Comparison of ENCODE assay signal across 8 mouse cellular contexts in genomic region chr6:49368212-49368611, GRCm38 (mm10). TPM values are rescaled to one million over a fixed set of nuclear protein-coding genes. Genes with fewer than 3 reads are reported as not detected.
DNase-seq lines count a peak whose midpoint lies in the region; ATAC-seq lines count a peak whose summit lies in the region.

No protein-coding gene starts in this region.

- no peaks in the 10 kb centered on the region for H3K36me3 ChIP-seq in heart, embryonic 12.5 days
- H3K36me3 ChIP-seq in hindbrain, embryonic 15.5 days: no peaks in the 10 kb centered on the region
- H3K36me3 ChIP-seq in midbrain, embryonic 16.5 days (ENCODE audit: control insufficient read depth, insufficient read depth, low read length): no peaks in the 10 kb centered on the region

- 46% methylated on average over 3 of the region's 3 CpGs for WGBS in heart, embryonic 12.5 days
- 31% methylated on average over 3 of the region's 3 CpGs for WGBS in hindbrain, embryonic 15.5 days
- WGBS in midbrain, embryonic 16.5 days: 32% methylated on average over 3 of the region's 3 CpGs

- peak overlapping the region; percentile 60 for H3K9ac ChIP-seq in heart, embryonic 12.5 days
- peak overlapping the region; percentile 67 for H3K9ac ChIP-seq in hindbrain, embryonic 15.5 days
- H3K9ac ChIP-seq in midbrain, embryonic 16.5 days (ENCODE audit: low read depth, low read length): peak overlapping the region; percentile 75

- H3K4me1 ChIP-seq in heart, embryonic 12.5 days (replicated peaks): peaks cover 10% of the 10 kb centered on the region
- peaks cover 5% of the 10 kb centered on the region for H3K4me1 ChIP-seq in brown adipose tissue, adult 24 weeks (ENCODE audit: control insufficient read depth, insufficient read depth, insufficient read length, low read length)
- peaks cover 16% of the 10 kb centered on the region for H3K4me1 ChIP-seq in hindbrain, embryonic 15.5 days (replicated peaks)
- H3K4me1 ChIP-seq in midbrain, embryonic 16.5 days (ENCODE audit: control insufficient read depth, insufficient read depth, low read length): peaks cover 12% of the 10 kb centered on the region

- DNase-seq in heart, adult 9 months (ENCODE audit: low spot score in 2 of 2): no peak
- DNase-seq in spleen, postnatal 14 days (ENCODE audit: low spot score in 2 of 2): no peak
- DNase-seq in left cerebral cortex, postnatal 36 days (ENCODE audit: low spot score in 2 of 2): no peak

- no peak for ATAC-seq in heart, embryonic 12.5 days (ENCODE audit: insufficient number of reproducible peaks, low FRiP score)
- no peak for ATAC-seq in hindbrain, embryonic 15.5 days (ENCODE audit: low FRiP score, low read depth)
- ATAC-seq in midbrain, embryonic 16.5 days: no peak
- no peak for ATAC-seq in erythroid progenitor cell, adult 5-6 weeks (replicated peaks; ENCODE audit: low FRiP score, poor library complexity, severe bottlenecking)

- intact Hi-C loops in left cerebral cortex, postnatal 36 days (cut with DNase I): no loop called here

- H3K27me3 ChIP-seq in heart, embryonic 12.5 days (replicated peaks): no peaks in the 10 kb centered on the region
- no peaks in the 10 kb centered on the region for H3K27me3 ChIP-seq in hindbrain, embryonic 15.5 days
- no peaks in the 10 kb centered on the region for H3K27me3 ChIP-seq in midbrain, embryonic 16.5 days (ENCODE audit: control insufficient read depth, insufficient read depth, low read depth, low read length)

- peak overlapping the region; percentile 55 for H3K4me3 ChIP-seq in heart, embryonic 12.5 days
- peak overlapping the region; percentile 66 for H3K4me3 ChIP-seq in brown adipose tissue, adult 24 weeks (ENCODE audit: insufficient read depth, low read depth, low read length)
- peak overlapping the region; percentile 74 for H3K4me3 ChIP-seq in hindbrain, embryonic 15.5 days
- H3K4me3 ChIP-seq in midbrain, embryonic 16.5 days (ENCODE audit: low read depth, low read length): peak overlapping the region; percentile 73

- no peaks in the 10 kb centered on the region for H3K9me3 ChIP-seq in heart, embryonic 12.5 days (replicated peaks)
- no peaks in the 10 kb centered on the region for H3K9me3 ChIP-seq in hindbrain, embryonic 15.5 days
- H3K9me3 ChIP-seq in midbrain, embryonic 16.5 days (replicated peaks; ENCODE audit: control insufficient read depth, low read length, poor library complexity, severe bottlenecking): no peaks in the 10 kb centered on the region

- H3K27ac ChIP-seq in heart, embryonic 12.5 days (ENCODE audit: poor library complexity, severe bottlenecking): no peak overlapping the region
- no peak overlapping the region for H3K27ac ChIP-seq in brown adipose tissue, adult 24 weeks (replicated peaks; ENCODE audit: low read depth, low read length)
- H3K27ac ChIP-seq in hindbrain, embryonic 15.5 days (replicated peaks): no peak overlapping the region
- no peak overlapping the region for H3K27ac ChIP-seq in midbrain, embryonic 16.5 days (ENCODE audit: low read length)

- H3K4me2 ChIP-seq in heart, embryonic 12.5 days: peak overlapping the region; percentile 78
- peak overlapping the region; percentile 95 for H3K4me2 ChIP-seq in hindbrain, embryonic 15.5 days
- H3K4me2 ChIP-seq in midbrain, embryonic 16.5 days (ENCODE audit: low read length): peak overlapping the region; percentile 91

RNA-seq across cellular contexts. Expression of gene Fam221a, which starts 0.7 kb away (rescaled TPM):
- 3.6 and 3.9 TPM in 2 replicates for polyA plus RNA-seq in heart, embryonic 12.5 days (2016; fragmentation: Nextera tagmentation; extraction: Ambion mirVana)
- not detected in 2 replicates for polyA plus RNA-seq in brown adipose tissue, adult 24 weeks (2012; ENCODE audit: insufficient read depth, insufficient read length, missing spikeins)
- polyA plus RNA-seq in hindbrain, embryonic 15.5 days (2015; fragmentation: Nextera tagmentation; extraction: Ambion mirVana): 5.2 and 5.3 TPM in 2 replicates
- 4.3 and 5.9 TPM in 2 replicates for polyA plus RNA-seq in midbrain, embryonic 16.5 days (2015; fragmentation: Nextera tagmentation; extraction: Ambion mirVana)
- total RNA-seq in left cerebral cortex, postnatal 36 days (2021): under 1 TPM; 0.52 to 0.94 TPM
- 4.6 TPM in 1 of 2 replicates, not detected in the other for total RNA-seq in erythroid progenitor cell, adult 5-6 weeks (2015; ENCODE audit: low replicate concordance)
- not detected in 2 replicates for total RNA-seq in erythroid progenitor cell, adult 5-6 weeks (2017; ENCODE audit: low replicate concordance)

RNA-seq across cellular contexts. Expression of gene Stk31, which starts 27.2 kb away (rescaled TPM):
- polyA plus RNA-seq in heart, embryonic 12.5 days (2016; fragmentation: Nextera tagmentation; extraction: Ambion mirVana): 0.11 and 0.26 TPM in 2 replicates
- not detected in 2 replicates for polyA plus RNA-seq in brown adipose tissue, adult 24 weeks (2012; ENCODE audit: insufficient read depth, insufficient read length, missing spikeins)
- 0.16 TPM in 1 of 2 replicates, not detected in the other for polyA plus RNA-seq in hindbrain, embryonic 15.5 days (2015; fragmentation: Nextera tagmentation; extraction: Ambion mirVana)
- 0.11 and 0.20 TPM in 2 replicates for polyA plus RNA-seq in midbrain, embryonic 16.5 days (2015; fragmentation: Nextera tagmentation; extraction: Ambion mirVana)
- total RNA-seq in left cerebral cortex, postnatal 36 days (2021): 1 to 10 TPM; 1.0 to 2.0 TPM
- total RNA-seq in erythroid progenitor cell, adult 5-6 weeks (2015; ENCODE audit: low replicate concordance): not detected in 2 replicates
- not detected in 2 replicates for total RNA-seq in erythroid progenitor cell, adult 5-6 weeks (2017; ENCODE audit: low replicate concordance)

RNA-seq across cellular contexts. Expression of gene Ccdc126, which starts 49.1 kb away (rescaled TPM):
- polyA plus RNA-seq in heart, embryonic 12.5 days (2016; fragmentation: Nextera tagmentation; extraction: Ambion mirVana): 7.4 and 8.1 TPM in 2 replicates
- polyA plus RNA-seq in brown adipose tissue, adult 24 weeks (2012; ENCODE audit: insufficient read depth, insufficient read length, missing spikeins): 1.1 and 1.9 TPM in 2 replicates
- polyA plus RNA-seq in hindbrain, embryonic 15.5 days (2015; fragmentation: Nextera tagmentation; extraction: Ambion mirVana): 9.2 and 9.6 TPM in 2 replicates
- polyA plus RNA-seq in midbrain, embryonic 16.5 days (2015; fragmentation: Nextera tagmentation; extraction: Ambion mirVana): 10.5 and 11.5 TPM in 2 replicates
- 10 to 100 TPM in 1 of 2 experiments, 1 to 10 TPM in 1; 9.3 to 10.3 TPM for total RNA-seq in left cerebral cortex, postnatal 36 days (2021)
- 5.0 and 6.1 TPM in 2 replicates for total RNA-seq in erythroid progenitor cell, adult 5-6 weeks (2015; ENCODE audit: low replicate concordance)
- total RNA-seq in erythroid progenitor cell, adult 5-6 weeks (2017; ENCODE audit: low replicate concordance): 1.4 and 2.4 TPM in 2 replicates
